Mouse (Mus musculus) forebrain, embryonic 10.5 days (tissue): ENCODE measurements around the gene Rnf31. TPM values are rescaled to one million over a fixed set of nuclear protein-coding genes. Genes with fewer than 3 reads are reported as not detected.

Experiments used
- DNase-seq: peaks from one replicate; pipeline ENCODE4 v3.0.0-alpha.2; 2017; ENCODE audit warnings: low spot score; ENCODE audit errors: extremely low spot score
- H3K27ac ChIP-seq: fragments of 300-500 bp; sonication (generic); 2 replicates; pipeline ENCODE4 v1.5.1; 2016; ENCODE audit warnings: mild to moderate bottlenecking
- H3K27me3 ChIP-seq: fragments of 300-500 bp; sonication (generic); 2 replicates; pipeline ENCODE4 v1.6.1; 2016; ENCODE audit warnings: mild to moderate bottlenecking; ENCODE audit not compliant: poor library complexity, severe bottlenecking
- H3K36me3 ChIP-seq: fragments of 300-500 bp; sonication (generic); replicated peaks from 2 replicates; pipeline ENCODE4 v1.6.1; 2016; ENCODE audit warnings: mild to moderate bottlenecking, moderate library complexity
- H3K4me1 ChIP-seq: fragments of 300-500 bp; sonication (generic); 2 replicates; pipeline ENCODE4 v1.6.1; 2016
- H3K4me3 ChIP-seq: fragments of 300-500 bp; sonication (generic); 2 replicates; pipeline ENCODE4 v1.5.1; 2016; ENCODE audit warnings: mild to moderate bottlenecking, moderate library complexity
- H3K9me3 ChIP-seq: fragments of 300-500 bp; sonication (generic); 2 replicates; pipeline ENCODE4 v1.6.1; 2016; ENCODE audit warnings: mild to moderate bottlenecking, moderate library complexity
- WGBS: fragments of 180-500 bp; shearing (Covaris S2); methylation state at CpG from one replicate; pipeline ENCODE4 v1.1.7; 2016; 5-methylcytosine and 5-hydroxymethylcytosine counted together
- polyA plus RNA-seq: library from polyadenylated mRNA; unstranded; fragments of >200 nt; fragmentation: Nextera tagmentation; extraction: Ambion mirVana; gene quantifications from 2 replicates; pipeline ENCODE4 v1.2.1, GENCODE M21; 2016

Gene Rnf31
- polyA plus RNA-seq, 1 experiment from 2014 or later, result 21.3 TPM

GRCm38 (mm10) chr14:55617822-55618221 is 26.3 kb downstream of the Rnf31 start, which contains the start of gene Rec8:
TSS of gene Rec8 (plus strand) at chr14:55618037.
- H3K9me3 ChIP-seq, result no peaks in the 10 kb centered on the region
- peak within 1 kb of the TSS; percentile 42; the same call in 1 of the 2 replicates for H3K27ac ChIP-seq
- H3K4me3 ChIP-seq, result peak within 1 kb of the TSS; percentile 36
- peak; percentile 63 for DNase-seq
- H3K36me3 ChIP-seq, result no peaks in the 10 kb centered on the region; the same call in 1 of the 2 replicates
- 28% methylated on average over 21 of the region's 21 CpGs for WGBS
- H3K27me3 ChIP-seq, result peaks cover 13% of the 10 kb centered on the region
- peaks cover 20% of the 10 kb centered on the region for H3K4me1 ChIP-seq

- no peaks in the 10 kb centered on the region for H3K9me3 ChIP-seq
- WGBS, result 59% methylated on average over 22 of the region's 22 CpGs
- peaks cover 13% of the 10 kb centered on the region for H3K27me3 ChIP-seq
- peak overlapping the region; percentile 36 for H3K4me3 ChIP-seq
- peaks cover 6% of the 10 kb centered on the region for H3K36me3 ChIP-seq
- no peak for DNase-seq
- 0 out of 2 replicates have a peak overlapping the region, but pooled peaks have one; percentile 42 for H3K27ac ChIP-seq
- peaks cover 20% of the 10 kb centered on the region for H3K4me1 ChIP-seq
Measured at GRCm38 (mm10) chr14:55618486-55619195, 27.1 kb downstream of the Rnf31 start.

- DNase-seq, result no peak
- H3K36me3 ChIP-seq, result peaks cover 100% of the 10 kb centered on the region
- WGBS, result 93% methylated on average over 27 of the region's 27 CpGs
- H3K27me3 ChIP-seq, result no peaks in the 10 kb centered on the region
- no peaks in the 10 kb centered on the region for H3K4me1 ChIP-seq
- H3K4me3 ChIP-seq, result no peak overlapping the region
- no peaks in the 10 kb centered on the region for H3K9me3 ChIP-seq
- no peak overlapping the region for H3K27ac ChIP-seq
Measured at GRCm38 (mm10) chr14:55628077-55628827, 36.7 kb downstream of the Rnf31 start.

- peaks cover 100% of the 10 kb centered on the region for H3K36me3 ChIP-seq
- H3K9me3 ChIP-seq, result no peaks in the 10 kb centered on the region
- no peak for DNase-seq
- no peaks in the 10 kb centered on the region for H3K27me3 ChIP-seq
- WGBS, result 59% methylated on average over 5 of the region's 5 CpGs
- no peak overlapping the region for H3K27ac ChIP-seq
- peaks cover 5% of the 10 kb centered on the region for H3K4me1 ChIP-seq
- no peak overlapping the region for H3K4me3 ChIP-seq
Measured at GRCm38 (mm10) chr14:55629312-55629711, 37.8 kb downstream of the Rnf31 start.

- peaks cover 85% of the 10 kb centered on the region for H3K36me3 ChIP-seq
- H3K27me3 ChIP-seq, result no peaks in the 10 kb centered on the region
- no peaks in the 10 kb centered on the region for H3K9me3 ChIP-seq
- H3K4me1 ChIP-seq, result peaks cover 25% of the 10 kb centered on the region
- 3% methylated on average over 23 of the region's 23 CpGs for WGBS
- H3K4me3 ChIP-seq, result peak overlapping the region; percentile 79
- H3K27ac ChIP-seq, result peak overlapping the region; percentile 88
- peak; percentile 36 for DNase-seq
Measured at GRCm38 (mm10) chr14:55634874-55635522, 43.5 kb downstream of the Rnf31 start.

- H3K4me3 ChIP-seq, result peak within 1 kb of the TSS; percentile 79
- peak; percentile 91 for DNase-seq
- H3K27me3 ChIP-seq, result no peaks in the 10 kb centered on the region
- peak within 1 kb of the TSS; percentile 88 for H3K27ac ChIP-seq
- 3% methylated on average over 33 of the region's 33 CpGs for WGBS
- H3K9me3 ChIP-seq, result no peaks in the 10 kb centered on the region
- peaks cover 85% of the 10 kb centered on the region for H3K36me3 ChIP-seq
- peaks cover 25% of the 10 kb centered on the region for H3K4me1 ChIP-seq
Measured at GRCm38 (mm10) chr14:55635523-55636007, 44.1 kb downstream of the Rnf31 start, which contains the start of gene Ipo4. TSS of gene Ipo4 (minus strand) at chr14:55635957.

- Histone ChIP-seq H3K27me3 (no peaks in the 10 kb centered on the region), H3K9me3 (no peaks in the 10 kb centered on the region), H3K36me3 (peaks cover 76% of the 10 kb centered on the region), H3K27ac (no peak within 1 kb of the TSS), H3K4me1 (peaks cover 40% of the 10 kb centered on the region), H3K4me3 (no peak within 1 kb of the TSS)
- WGBS, result 95% methylated on average over 9 of the region's 9 CpGs
- no peak for DNase-seq
Measured at GRCm38 (mm10) chr14:55637795-55638194, 46.3 kb downstream of the Rnf31 start, which contains the start of gene Gm49378. TSS of gene Gm49378 (minus strand) at chr14:55637895.

- no peak overlapping the region for H3K27ac ChIP-seq
- DNase-seq, result no peak
- H3K4me1 ChIP-seq, result peaks cover 38% of the 10 kb centered on the region
- peaks cover 66% of the 10 kb centered on the region for H3K36me3 ChIP-seq
- 94% methylated on average over 14 of the region's 14 CpGs for WGBS
- H3K9me3 ChIP-seq, result no peaks in the 10 kb centered on the region
- H3K4me3 ChIP-seq, result no peak overlapping the region
- H3K27me3 ChIP-seq, result no peaks in the 10 kb centered on the region
Measured at GRCm38 (mm10) chr14:55640816-55641215, 49.3 kb downstream of the Rnf31 start.

GRCm38 (mm10) chr14:55641291-55641690 is 49.8 kb downstream of the Rnf31 start:
- Histone ChIP-seq H3K4me3 (no peak overlapping the region), H3K4me1 (peaks cover 34% of the 10 kb centered on the region), H3K27me3 (no peaks in the 10 kb centered on the region), H3K9me3 (no peaks in the 10 kb centered on the region), H3K36me3 (peaks cover 67% of the 10 kb centered on the region), H3K27ac (no peak overlapping the region)
- no peak for DNase-seq
- WGBS, result 96% methylated on average over 13 of the region's 13 CpGs

- WGBS, result 22% methylated on average over 8 of the region's 8 CpGs
- Histone ChIP-seq H3K4me3 (peak overlapping the region; percentile 97), H3K9me3 (no peaks in the 10 kb centered on the region), H3K4me1 (peaks cover 32% of the 10 kb centered on the region), H3K36me3 (peaks cover 67% of the 10 kb centered on the region), H3K27ac (peak overlapping the region; percentile 100), H3K27me3 (no peaks in the 10 kb centered on the region)
- DNase-seq, result no peak
Measured at GRCm38 (mm10) chr14:55642679-55643059, 51.2 kb downstream of the Rnf31 start.

GRCm38 (mm10) chr14:55643060-55643907 is 51.8 kb downstream of the Rnf31 start, which contains the start of gene Tm9sf1:
TSS of gene Tm9sf1 (minus strand) at chr14:55643806.
- H3K9me3 ChIP-seq, result no peaks in the 10 kb centered on the region
- H3K27me3 ChIP-seq, result no peaks in the 10 kb centered on the region
- peak; percentile 85 for DNase-seq
- H3K27ac ChIP-seq, result peak within 1 kb of the TSS; percentile 100
- WGBS, result under 1% methylated on average over 89 of the region's 89 CpGs
- H3K36me3 ChIP-seq, result peaks cover 62% of the 10 kb centered on the region
- H3K4me3 ChIP-seq, result peak within 1 kb of the TSS; percentile 97
- peaks cover 32% of the 10 kb centered on the region for H3K4me1 ChIP-seq
